Mouse (Mus musculus) thymus, postnatal 4 days (tissue): ENCODE results near the gene Prelp.
"Not testable (repeated sequence)": the region's sequence is repeated elsewhere in the genome, so short reads cannot be mapped to it uniquely, and the experiment has no call there.

ENCODE experiments used
- DNase-seq: peaks from one replicate; pipeline ENCODE4 v3.0.0; 2021

The Prelp gene

DNA sequence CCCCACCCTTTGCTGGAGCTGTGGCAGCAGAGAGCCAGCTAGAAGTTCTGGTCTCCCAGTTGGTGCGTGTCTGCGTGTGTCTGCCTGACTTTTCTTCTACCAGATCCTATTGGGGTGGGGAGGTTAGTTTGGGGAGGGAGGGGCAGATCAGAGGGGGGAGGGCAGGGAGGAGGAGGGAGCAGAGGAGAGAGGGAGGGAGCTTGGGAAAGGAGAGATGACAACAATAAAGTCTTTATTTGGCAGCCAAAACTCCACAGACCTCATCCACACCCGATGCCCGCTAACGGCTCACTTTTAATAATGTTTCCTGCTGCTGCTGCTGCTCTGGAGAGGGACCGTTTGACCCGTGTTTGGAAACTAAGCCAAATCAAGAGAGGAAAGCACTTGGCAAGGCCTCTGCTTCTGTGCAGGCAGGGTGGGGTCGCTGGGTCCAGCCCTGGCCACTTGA, at the start of gene Prelp:
Gene Prelp (minus strand): TSS at position 111 of the 448 bp plus-strand sequence.
- DNase-seq: no peak

DNA sequence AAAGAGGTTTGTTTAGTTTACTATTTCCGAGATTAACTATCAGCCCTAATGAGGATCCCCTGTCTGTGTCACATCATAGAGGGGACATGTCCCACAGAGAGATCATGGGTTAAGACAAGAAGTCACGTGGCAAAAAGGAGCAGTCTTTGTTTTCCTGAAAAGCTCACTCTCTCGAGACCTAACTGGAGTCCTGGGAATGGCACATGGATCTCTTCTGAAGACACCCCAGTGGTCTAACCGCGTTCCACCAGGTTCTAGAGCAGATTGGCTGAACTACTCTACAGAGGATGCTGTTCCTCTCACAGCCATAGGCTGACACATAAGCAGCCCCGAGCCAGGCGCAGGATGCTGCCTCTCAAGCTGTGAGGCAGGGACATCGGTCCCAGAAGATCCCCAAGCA, 48.2 kb upstream of the Prelp start:
- DNase-seq: no peak

DNA sequence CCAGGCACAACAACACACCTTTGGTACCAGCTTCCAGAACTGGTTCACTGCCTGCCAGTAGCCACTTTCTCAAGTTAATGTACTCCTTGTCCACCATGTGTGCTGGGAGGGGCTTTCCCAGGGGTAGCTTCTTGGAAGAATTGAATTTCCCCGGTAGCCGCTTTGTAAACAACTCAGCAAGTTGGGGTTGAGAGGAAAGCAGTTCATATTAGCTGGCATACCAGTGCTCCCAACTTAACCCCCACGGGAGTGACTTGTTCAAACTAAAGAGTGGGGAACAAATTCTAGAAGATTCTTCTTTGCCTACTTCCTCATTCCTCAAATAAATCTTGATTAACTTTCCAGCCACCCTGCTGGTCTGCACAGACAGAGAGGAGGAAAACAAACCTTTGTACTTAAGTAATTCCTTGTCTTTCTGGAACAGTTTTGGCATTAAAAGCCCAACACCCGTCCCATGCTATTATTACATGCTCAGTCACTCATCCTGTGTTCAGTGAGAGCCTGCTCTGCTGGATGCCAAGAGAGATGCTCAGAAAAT, 47.6 kb upstream of the Prelp start:
- DNase-seq: no peak

DNA sequence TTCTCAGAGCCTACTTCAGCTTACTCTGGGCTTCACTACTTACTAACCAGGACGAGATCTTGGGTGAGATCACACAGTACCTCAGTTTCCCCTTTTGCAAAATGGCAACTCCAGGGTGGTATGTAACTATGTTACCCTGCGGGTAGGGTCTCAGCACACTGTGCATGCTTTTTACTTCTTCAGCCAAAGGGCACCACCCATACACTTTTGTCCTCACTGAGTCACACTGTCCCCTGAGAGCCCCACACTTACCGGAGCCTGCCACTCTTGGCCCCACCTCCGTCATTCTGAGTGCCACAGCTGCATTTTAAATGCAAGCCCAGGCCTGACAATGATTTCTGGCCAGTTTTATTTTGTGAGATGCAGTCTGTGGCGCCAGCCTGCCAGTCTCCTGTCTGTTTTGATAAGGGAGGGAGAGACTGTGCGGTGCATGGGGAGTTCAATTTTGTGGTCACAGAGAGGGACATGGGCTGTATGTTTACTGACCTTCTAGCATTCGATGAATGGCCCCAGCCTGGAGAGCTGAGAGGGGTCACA, 46.3 kb upstream of the Prelp start:
- no peak for DNase-seq

DNA sequence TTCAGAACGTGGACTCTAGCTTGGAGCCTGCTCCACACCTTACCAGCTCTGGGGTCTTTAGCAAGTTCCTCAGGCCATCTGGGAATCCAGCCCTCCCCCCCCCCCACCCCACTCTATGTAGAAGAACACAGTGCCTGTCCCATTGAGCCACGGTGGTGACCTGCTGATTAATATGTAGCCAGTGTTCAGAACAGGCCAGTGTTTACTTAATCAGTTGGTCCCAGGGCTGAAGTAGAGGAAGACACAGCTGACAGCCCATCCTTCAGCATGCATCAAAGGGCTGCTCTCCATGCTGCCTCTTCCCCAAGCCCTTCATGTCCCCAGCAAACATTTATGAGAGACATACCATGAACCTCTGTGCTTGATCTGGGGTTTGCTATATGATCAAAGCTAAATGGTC, 44.8 kb upstream of the Prelp start:
- no peak for DNase-seq

DNA sequence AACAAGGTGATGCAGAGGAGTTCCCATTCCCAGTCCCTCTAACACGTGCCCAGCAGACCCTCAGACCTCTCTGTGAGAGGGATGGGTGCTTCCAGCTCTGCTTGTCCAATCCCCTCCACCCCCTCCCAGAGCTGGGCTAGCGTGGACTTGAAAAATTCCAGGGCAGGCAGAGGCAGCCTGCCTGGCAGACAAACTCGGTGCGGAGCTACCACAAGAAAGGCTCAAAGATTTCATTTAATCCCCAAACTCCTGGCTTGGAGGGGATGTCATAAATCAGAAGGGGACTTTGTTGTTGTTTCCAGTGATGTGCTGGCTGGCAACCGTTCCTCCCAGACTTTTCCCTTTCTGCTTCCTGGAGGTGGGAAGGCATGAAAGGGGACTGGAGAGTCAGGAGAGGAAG, 44.1 kb upstream of the Prelp start:
- no peak for DNase-seq

DNA sequence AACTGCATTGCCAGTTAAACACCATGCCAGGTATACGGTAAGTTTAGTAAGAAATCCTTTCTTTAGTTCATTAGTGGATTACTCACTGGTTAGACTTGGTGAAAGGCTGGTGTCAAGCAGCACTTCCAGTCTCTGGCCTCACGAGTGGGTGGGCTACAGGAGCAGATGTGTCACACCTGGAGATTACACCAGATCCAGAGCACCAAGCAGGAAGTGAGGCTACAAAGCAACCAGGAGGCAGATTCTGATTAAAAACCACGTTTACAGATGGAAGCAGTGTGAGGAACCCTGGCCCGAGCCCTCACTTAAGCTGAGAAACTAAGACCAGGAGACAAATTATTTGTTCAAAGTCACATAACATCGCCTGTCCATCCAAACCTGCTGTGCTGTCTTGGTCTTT, 43.5 kb upstream of the Prelp start:
- no peak for DNase-seq

DNA sequence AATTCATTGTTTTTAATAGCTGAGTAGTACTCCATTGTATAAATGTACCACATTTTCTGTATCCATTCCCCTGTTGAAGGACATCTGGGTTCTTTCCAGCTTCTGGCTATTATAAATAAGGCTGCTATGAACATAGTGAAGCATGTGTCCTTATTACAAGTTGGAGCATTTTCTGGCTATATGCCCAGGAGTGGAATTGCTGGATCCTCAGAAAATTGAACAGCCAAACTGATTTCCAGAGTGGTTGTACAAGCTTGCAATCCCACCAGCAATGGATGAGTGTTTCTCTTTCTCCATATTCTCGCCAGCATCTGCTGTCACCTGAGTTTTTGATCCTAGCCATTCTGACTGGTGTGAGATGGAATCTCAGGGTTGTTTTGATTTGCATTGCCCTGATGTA, 42.4 kb upstream of the Prelp start:
- DNase-seq: not testable (repeated sequence)

DNA sequence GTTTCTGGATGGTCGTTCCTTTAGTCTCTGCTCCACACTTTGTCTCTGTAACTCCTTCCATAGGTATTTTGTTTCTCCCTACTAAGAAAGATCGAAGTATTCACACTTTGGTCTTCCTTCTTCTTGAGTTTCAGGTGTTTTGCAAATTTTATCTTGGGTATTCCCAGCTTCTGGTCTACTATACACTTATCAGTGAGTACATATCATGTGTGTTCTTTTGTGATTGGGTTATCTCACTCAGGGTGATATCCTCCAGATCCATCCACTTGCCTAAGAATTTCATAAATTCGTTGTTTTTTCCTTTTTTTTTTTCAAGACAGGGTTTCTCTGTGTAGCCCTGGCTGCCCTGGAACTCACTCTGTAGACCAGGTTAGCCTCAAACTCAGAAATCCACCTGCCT, 41.9 kb upstream of the Prelp start:
- not testable (repeated sequence) for DNase-seq

DNA sequence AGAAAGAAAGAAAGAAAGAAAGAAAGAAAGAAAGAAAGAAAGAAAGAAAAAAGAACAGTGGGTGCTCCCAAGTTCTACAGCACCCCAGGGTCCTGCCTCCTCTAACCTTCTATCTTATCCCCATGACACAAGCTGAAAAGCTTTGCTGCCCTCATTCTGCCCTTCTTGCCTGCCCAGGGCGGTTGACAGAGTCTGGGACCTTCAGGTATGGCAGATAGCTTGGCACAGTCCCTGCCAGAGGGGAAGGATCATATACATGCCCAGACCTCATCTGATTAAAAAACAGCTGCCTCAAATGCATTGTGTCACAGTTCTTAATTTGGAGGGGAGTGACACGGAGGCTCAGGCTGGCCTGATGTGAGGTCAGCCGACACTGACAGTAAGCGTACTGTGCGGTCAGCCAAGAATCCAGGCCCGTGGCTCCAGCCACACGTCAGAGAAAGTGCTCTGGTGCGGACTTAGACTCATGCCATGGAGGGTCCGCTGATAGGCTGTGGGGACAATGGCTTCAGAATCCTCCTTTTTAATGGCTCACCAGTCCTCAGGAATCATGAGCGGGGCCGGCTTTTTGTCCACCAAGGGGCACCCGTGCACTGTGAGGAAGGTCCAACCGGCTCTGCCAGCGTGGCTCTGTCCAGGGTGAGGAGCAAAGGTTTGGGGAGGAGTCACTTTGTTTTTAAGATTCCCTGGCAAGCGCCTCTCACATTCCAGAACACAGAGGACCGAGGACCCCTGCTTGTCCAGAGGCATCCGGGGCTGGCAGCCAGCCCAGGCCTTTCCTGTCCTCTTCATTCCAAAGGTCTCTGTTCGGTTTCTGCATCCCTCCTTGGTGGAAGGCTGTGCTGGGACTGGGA, 40.3 kb upstream of the Prelp start:
- no peak for DNase-seq

DNA sequence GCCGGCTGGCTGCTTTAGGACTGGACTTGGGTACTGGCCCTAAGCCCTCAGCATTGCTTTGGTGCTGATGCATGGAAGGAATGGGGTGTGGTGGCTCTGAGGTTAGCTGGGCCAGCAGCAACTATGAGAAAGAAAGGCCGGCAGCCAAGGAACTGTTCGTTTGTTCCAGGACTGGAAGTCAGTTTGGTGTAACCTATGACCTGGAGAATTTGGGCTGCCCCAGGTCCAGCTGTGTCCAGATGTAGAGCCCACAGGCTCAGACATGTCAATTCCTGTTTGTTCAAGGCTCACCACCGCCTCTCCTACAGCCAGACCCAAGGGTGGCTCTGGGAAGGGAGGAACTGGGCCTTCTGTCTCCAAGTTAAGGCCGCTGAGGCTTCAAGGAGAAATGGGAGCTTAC, 38.3 kb upstream of the Prelp start:
- DNase-seq: no peak

DNA sequence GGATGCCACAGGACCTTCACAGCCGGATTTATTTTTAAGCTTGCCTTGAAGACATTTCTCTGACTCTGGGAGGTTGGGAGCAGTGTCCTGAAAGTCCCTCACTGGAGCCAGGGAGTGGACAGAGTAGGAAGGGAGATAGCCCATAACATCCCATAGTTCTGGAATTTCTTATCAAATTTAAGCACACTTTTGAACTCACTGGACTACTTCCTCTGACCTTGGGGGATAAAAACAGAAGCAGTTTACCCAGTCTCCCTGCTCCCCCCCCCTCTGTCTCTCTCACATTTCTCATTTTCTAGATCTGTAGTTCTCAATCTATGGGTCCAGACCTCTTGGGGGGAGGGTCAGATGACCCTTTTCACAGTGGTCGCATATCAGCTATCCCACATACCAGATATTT, 32.8 kb upstream of the Prelp start:
- no peak for DNase-seq

DNA sequence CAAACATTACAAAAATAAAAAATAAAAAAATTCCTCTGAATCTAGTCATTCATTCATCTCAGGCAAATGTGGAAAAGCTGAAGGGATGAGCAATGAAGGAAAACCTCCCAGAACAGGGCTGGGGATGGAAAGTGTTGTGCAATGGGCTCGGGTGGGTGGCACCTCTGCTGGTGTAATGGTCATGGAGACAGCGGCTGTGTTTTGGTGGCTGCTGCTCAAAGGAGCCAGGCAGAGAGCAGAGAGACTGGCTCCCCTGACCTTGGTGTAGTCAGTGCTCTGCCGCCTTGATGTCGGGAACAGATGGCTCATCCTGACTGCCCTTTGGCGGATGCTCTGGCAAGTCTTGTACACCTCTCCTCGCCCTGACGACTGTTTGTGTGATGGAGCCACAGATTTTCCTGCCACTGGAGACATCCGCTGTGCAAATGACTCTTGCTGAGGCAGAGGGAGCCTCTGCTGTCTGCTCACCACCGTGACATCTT, 32.1 kb upstream of the Prelp start:
- no peak for DNase-seq

DNA sequence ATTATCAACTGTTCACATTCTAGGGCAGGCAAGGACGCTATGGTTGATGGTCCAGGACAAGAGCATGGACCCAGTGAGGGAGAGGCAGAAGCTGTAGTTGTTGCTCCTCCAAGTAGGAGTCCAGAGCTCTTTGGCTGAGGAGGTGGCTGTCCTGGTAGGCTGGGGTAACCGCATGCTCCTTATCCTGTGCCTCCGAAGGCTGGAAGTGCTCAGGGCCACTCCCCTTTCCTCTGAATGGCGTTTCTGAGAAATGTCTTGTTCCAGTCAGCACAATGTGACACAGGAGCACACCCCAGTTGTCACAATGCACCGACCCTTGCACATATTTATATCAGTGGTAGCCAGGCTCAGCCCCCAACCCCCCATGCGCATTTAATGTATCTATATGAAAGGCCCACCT, 30.4 kb upstream of the Prelp start:
- no peak for DNase-seq

DNA sequence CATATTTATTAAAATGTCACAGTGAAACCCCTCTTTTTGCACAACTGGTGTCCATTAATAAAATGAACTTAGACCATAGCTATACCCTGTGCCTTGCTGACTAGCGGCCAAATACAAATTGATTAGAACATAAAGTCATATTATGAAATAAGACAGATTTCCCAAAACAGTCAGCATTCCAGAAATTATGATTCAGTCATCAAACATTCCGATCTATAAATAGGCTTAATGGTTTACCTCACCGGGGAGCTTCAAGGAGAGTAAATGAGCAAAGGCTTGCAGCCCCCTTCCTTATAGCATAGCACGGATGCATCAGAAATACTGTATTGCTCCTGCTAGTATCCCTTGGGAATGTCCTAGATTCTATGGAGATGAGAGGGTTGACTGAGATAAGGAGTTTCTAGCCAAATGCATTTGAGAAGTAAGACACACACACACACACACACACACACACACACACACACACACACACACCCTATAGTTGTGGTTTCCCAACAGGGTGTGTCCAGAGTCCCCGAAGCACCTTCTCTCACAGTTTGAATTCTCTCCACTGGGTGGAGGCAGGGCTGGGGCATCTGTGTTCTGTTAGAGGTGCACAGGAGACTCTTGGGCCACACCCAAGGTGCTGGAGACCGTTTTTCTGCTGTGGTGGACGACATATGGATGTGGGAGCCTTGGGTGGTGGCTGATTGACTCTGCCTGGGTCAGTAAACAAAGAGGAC, 29.0 kb upstream of the Prelp start:
- DNase-seq: no peak

DNA sequence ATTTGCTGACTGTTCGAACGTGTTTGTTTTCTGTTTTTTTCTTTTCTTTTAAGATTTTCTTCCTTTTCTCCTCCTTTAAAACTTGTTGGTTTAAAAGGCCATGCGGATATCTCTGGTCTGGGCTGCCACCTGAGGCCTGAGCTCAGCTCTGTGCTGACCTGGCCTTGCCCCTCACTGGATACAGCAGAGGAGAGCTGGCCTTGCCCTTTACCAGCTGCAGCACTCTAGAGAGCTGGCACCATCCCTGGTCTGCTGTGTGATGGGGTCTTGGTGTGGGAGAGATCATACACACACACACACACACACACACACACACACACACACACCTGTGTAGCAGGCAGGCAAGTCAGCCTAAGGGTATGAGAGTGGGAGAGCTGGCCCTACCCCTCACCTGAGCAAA, 23.9 kb upstream of the Prelp start:
- no peak for DNase-seq

DNA sequence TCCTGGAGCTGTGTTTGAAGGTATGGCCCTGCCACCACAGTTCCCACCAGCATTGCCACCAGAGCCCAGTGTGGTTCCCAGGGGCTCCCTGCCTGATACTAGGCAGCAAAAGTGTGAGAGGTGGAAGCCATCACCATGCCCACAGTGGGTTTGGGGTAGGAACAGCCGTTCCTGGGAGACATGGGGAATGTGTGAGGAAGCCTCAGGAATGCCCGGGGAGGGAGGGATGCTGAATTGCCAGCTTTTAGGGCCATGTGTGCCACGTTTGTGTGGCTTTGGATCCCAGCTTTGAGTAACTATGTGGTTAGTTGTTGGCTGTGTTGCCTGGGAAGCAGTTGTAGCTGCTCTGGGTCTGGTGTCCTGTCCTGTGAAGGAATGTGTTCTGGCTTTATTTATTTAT, 20.7 kb upstream of the Prelp start:
- no peak for DNase-seq

DNA sequence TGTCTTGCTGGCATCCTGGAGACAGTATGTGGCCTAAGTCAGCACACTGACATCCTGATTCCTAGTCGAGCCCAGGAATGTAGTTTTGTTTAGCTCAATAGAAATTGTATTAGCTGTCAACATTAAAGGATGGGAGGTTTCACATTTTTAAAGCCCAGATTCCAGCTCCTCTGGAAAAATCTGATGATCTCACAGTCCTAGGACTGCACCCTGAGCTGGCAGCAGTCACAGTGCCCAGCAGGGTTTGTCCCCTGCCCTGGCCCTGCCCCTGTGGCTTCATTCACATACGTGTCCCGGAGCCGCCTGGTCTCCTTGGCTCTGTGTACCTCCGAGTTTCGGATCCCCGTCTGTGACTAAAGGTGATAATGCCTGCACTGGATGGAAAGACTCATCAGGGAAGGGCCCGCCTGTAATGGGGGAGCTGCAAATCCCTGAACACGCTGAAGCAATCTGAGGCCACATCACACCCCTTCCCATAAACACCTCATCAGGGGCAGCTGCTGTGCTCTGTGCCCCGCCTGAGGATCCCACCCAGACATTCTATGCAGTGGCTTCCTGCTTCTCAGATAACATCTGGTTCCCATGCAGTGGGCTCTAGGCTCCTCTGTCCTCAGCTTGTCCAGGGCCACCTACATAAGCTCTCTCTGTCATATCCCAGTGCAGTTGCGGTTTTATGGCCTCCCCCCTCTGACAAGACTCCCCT, 20.1 kb upstream of the Prelp start:
- DNase-seq: no peak

DNA sequence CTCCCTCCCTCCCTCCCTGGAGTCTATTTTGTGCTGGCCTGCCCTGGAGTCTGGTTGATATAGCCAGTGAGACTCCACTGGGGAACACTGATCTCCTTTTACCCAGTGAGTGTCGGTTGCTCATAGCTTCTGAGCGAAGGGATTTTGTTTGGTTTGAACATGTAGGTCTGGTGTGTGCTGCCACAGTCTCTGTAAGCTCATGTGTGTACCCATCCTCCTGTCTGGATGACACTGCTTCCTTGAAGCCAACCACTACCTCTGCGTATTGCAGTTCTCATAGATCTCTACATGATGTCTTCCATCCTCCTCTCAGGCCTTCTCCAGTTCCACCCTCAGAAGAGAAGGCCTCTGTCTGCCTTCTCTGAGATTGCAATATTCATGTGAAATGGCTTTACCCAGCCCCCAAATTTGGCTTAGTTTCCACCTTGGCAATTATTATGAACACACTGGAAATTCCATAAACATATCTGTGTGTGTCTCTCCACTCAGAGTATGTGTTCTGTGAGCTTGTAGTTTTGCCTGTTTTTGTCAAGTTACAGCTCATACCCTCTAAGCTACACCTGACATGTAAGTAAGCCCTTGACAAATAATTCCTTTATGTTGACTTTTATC, 19.4 kb upstream of the Prelp start:
- DNase-seq: no peak

DNA sequence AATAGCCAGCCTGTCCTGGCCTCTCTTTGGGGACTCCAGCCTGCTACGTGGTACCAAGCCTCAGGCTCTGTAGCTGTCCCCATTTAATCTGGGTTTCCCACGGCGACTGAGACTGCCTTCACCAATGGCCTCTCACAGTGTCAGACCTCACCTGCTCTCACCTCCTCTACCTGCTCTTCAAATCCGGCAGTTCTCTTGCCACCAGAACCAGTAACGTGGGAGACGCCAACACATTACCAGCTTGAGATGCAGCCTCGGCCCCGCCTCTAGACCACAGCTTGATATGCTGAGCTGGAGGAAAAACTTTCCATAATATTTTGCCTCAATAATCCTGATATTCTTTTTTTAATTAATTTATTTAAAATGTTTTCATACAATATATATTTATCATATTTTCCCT, 18.5 kb upstream of the Prelp start:
- no peak for DNase-seq

DNA sequence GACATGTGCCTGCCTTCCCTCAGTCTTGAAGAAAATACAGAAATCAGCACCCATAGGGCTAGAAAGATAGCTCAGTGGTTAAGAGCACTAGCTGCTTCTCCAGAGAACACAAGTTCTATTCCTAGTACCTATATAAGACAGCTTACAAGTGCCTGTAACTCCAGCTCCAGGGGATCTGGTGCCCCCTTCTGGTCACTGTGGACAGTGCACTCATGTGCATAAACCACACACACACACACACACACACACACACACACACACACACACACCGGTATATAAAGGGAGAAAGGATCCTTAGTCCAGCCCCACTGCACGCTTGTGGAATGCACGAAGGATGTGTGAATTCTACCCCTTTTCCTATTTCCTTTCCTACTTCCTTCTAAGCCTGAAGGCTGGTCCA, 15.0 kb upstream of the Prelp start:
- no peak for DNase-seq

DNA sequence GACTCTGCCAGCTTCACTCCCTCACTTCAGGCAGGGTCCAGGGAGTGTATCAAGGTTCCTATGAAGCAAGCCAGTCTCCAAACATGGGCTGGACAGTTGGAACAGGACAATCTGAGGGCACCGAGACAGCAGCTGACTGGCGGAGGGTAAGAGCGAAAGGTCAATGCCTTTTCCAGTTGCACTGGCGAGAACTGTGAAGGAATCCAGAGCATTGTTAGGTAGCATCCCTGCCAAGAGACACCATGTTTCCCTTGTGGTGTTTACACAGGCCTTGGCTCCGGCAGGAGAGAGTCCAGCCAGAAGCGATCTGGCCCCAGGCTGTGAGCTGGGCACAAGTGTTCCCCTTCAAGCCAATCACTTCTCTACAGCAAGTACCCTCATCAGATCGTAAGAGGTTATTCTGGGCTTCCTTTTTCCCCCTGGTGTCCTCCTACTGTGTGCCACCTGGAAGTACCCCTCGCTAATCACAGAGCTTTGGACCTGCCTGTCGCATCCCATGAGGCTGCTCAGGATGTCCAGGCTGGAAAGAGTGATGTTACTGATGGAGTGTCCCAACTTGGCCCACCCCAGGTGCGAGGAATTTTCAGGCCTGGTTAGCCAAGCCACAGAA, 13.2 kb upstream of the Prelp start:
- DNase-seq: no peak
